Mouse (Mus musculus) heart, adult 2 months (tissue): Measurements from ENCODE around the gene Nt5dc3. TPM values are rescaled to one million over a fixed set of nuclear protein-coding genes. Genes with fewer than 3 reads are reported as not detected.
A peak's percentile ranks its signal among the peaks of the same experiment; 100 is the strongest.

Experiments used
- DNase-seq, 2 experiments: peaks; one replicate each; pipeline ENCODE4 v3.0.0; 2021
- H3K27ac ChIP-seq: fragments of 200-600 bp; 2 replicates; pipeline ENCODE4 v1.8.1; 2022
- H3K27me3 ChIP-seq: fragments of 200-500 bp; 2 replicates; pipeline ENCODE4 v1.6.1; 2012; ENCODE audit warnings: mild to moderate bottlenecking, low read length, inconsistent platforms, mixed read lengths; ENCODE audit not compliant: control insufficient read depth, insufficient read depth
- H3K36me3 ChIP-seq: fragments of 200-500 bp; 2 replicates; pipeline ENCODE4 v1.6.1; 2012; ENCODE audit warnings: low read length, inconsistent platforms; ENCODE audit not compliant: control insufficient read depth, insufficient read depth
- H3K4me1 ChIP-seq: fragments of 200-500 bp; 2 replicates; pipeline ENCODE4 v1.6.1; 2011; ENCODE audit warnings: low read length; ENCODE audit not compliant: control insufficient read depth, insufficient read depth
- H3K4me3 ChIP-seq: fragments of 200-600 bp; 2 replicates; pipeline ENCODE4 v1.8.1; 2022
- H3K79me2 ChIP-seq: fragments of 200-500 bp; replicated peaks from 2 replicates; pipeline ENCODE4 v1.6.1; 2012; ENCODE audit warnings: mild to moderate bottlenecking, inconsistent platforms, low read length, moderate library complexity, mixed read lengths; ENCODE audit not compliant: control insufficient read depth, insufficient read depth
- H3K9ac ChIP-seq: fragments of 200-500 bp; 2 replicates; pipeline ENCODE4 v1.6.1; 2012; ENCODE audit warnings: low read depth, mild to moderate bottlenecking, control low read depth, inconsistent platforms, low read length, mixed read lengths
- CTCF ChIP-seq: fragments of 200-600 bp; IDR thresholded peaks from 2 replicates; pipeline ENCODE4 v1.8.1; 2022; ENCODE audit warnings: antibody characterized with exemption, mild to moderate bottlenecking, moderate library complexity
- EP300 ChIP-seq: fragments of 200-500 bp; IDR thresholded peaks from 2 replicates; pipeline ENCODE4 v1.6.1; 2011; ENCODE audit warnings: low read depth, low read length, control low read depth; ENCODE audit not compliant: insufficient read depth
- POLR2A ChIP-seq: fragments of 200-500 bp; IDR thresholded peaks from 2 replicates; pipeline ENCODE4 v1.6.1; 2011; ENCODE audit warnings: mild to moderate bottlenecking, low read depth, low read length, control low read depth; ENCODE audit not compliant: insufficient read depth
- WGBS: fragments of 180-500 bp; shearing (Covaris S2); methylation state at CpG from one replicate; pipeline ENCODE4 v1.1.7; 2018; 5-methylcytosine and 5-hydroxymethylcytosine counted together
- intact Hi-C: fragments of 180-260 bp; cut with DNase I; formaldehyde crosslinking; loops from one replicate; pipeline ENCODE4 v1.15.1; 2025
- polyA plus RNA-seq: library from polyadenylated mRNA; depleted of rRNA; stranded (reverse); fragments of >200 nt; gene quantifications from 2 replicates; pipeline ENCODE4 v1.2.3, GENCODE M21; 2012
- total RNA-seq, 2 experiments: library from RNA; stranded (reverse); gene quantifications; 2 replicates each; pipeline ENCODE4 v1.2.3; 2021

Nt5dc3 gene
- total and polyA plus RNA-seq, 3 experiments, result 25.3 to 36.6 (median 33.9) TPM

DNA sequence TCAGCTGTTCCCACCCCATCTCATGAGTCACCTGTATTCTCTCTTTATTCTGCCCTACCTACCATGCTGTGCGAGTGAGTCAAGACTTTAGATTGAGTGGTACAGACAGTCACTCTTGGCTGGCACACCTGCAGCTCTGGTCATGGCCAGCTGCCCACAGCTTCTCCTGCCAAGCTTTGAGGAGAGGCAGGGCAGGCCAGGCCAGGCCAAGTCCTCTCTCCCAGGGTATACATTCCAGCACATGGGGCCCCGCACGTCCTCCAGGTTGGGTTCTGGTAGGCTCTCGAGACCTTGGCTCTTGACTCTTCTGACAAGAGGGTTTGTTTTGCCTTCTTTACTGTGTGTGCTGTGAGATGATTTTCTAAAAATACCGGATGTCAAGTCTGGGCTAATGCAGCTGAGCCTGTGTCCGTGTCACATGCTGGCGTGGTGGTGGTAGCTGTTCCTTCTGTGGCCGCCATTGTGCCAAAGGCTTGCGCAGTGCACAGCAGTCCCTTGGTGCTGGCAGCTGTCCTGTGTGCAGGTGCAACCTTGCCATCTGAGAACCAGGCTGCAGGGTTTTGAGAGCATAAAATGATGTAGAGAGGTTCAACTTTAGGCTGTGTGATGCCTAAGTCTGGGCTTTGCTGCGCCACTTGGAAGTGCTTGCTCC lies 47.2 kb downstream of the Nt5dc3 start:
- 60% methylated on average over 10 of the region's 10 CpGs for WGBS
- H3K27me3 ChIP-seq, result no peaks in the 10 kb centered on the region
- H3K9ac ChIP-seq, result no peak overlapping the region
- intact Hi-C loops, result no loop called here
- peaks cover 3% of the 10 kb centered on the region; the same call in 1 of the 2 replicates for H3K36me3 ChIP-seq
- no peaks in the 10 kb centered on the region for H3K79me2 ChIP-seq
- DNase-seq, result peak; percentile 78 to 87
- H3K27ac ChIP-seq, result peak overlapping the region; percentile 85
- H3K4me3 ChIP-seq, result no peak overlapping the region
- H3K4me1 ChIP-seq, result no peaks in the 10 kb centered on the region; the same call in 1 of the 2 replicates
- TF ChIP-seq EP300 (peak; percentile 53; the same call in 1 of the 2 replicates), POLR2A (no peak)

DNA sequence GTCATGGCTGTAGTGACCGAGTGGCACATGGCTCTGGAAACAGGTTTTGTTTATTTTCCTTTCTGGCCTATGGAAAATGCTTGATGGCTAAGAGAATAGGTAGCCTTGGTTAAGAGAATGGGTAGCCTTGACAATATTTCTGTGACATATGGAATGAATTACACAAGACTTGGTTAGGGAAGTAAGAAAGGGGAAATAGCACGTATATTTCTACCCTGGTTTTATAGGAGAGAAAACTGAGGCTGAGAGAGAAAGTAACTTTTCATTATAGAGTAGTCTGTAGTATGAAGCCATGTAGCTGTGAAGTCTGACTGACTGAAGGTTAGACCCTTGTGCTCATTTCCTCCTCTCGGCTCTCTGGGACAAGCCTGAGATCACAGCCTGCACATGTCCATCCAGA lies 48.1 kb downstream of the Nt5dc3 start:
- H3K9ac ChIP-seq, result no peak overlapping the region
- peak overlapping the region; percentile 85 for H3K27ac ChIP-seq
- no peak for DNase-seq
- no peak overlapping the region for H3K4me3 ChIP-seq
- H3K4me1 ChIP-seq, result no peaks in the 10 kb centered on the region; the same call in 1 of the 2 replicates
- WGBS, result 75% methylated on average over 3 of the region's 3 CpGs
- H3K36me3 ChIP-seq, result peaks cover 3% of the 10 kb centered on the region; the same call in 1 of the 2 replicates
- TF ChIP-seq CTCF (no peak), EP300 (no peak), POLR2A (no peak)
- intact Hi-C loops, result no loop called here
- no peaks in the 10 kb centered on the region for H3K27me3 ChIP-seq
- no peaks in the 10 kb centered on the region for H3K79me2 ChIP-seq

DNA sequence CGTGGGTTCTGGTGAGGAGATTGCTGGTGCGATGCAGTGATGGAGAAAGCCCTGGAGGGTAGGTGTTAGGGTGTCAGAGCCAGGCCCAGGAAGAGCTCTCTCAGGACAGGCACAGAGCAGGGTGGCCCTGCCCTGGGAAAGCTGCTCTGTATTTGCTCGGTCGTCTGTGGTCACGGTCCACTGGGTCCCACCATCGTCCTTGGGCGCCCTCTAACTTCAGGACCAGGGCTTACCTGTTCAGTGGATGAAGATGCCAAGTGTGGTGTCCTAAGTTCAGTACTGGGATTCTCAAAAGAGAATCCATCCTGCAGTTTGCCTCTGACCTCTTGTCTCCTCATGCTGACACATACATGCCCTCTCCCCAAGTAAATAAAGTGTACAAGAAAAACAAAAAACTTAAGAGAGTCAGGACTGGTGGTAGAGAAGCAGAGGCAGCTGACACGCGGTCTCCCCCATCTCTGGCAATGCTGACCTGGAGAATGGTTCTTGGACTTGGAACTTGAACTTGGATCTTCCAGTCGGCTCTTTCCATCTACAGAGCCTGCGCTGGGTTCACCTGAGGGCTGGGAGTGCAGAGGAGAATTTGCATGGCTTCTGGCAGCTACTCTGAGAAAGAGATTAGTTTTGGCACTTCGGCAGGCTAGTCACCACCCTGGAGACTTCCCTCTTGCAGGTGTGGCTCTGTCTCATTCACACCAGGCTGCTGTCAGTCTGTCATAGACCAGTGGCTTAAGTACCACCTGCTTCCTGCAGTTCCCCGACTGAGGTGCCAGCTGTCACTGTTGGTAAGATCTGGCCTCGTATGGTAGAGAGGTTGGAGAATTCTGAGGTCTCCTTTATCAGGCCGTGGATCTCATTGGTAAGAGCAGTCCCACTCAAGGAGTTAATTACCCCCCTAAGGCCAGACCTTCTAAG lies 49.7 kb downstream of the Nt5dc3 start:
- no peak for TF ChIP-seq EP300
- TF ChIP-seq CTCF, result no peak
- TF ChIP-seq POLR2A, result no peak
- Histone ChIP-seq H3K36me3 (peaks cover 3% of the 10 kb centered on the region; the same call in 1 of the 2 replicates), H3K4me1 (no peaks in the 10 kb centered on the region; the same call in 1 of the 2 replicates), H3K27ac (no peak overlapping the region), H3K79me2 (no peaks in the 10 kb centered on the region), H3K27me3 (no peaks in the 10 kb centered on the region), H3K9ac (no peak overlapping the region), H3K4me3 (no peak overlapping the region)
- 83% methylated on average over 15 of the region's 15 CpGs for WGBS
- intact Hi-C loops, result no loop called here
- DNase-seq, result no peak

DNA sequence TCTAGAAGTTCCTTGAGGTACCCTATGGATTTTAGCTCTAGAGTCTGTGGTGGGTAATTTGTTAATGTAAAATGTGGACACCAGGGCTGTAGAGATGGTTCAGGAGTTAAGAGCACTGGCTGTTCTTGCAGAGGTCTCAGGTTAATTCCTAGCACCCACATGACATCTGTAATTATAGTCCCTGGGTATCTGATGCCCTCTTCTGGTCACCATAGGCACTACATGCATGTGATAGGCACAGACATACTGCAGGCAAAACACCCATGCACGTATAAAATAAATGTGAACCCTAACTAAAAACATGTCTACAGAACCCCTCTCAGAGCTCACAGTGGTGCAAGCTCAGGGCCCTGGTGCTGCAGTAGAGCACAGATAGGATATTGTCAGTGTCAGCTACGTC lies 50.7 kb downstream of the Nt5dc3 start:
- no peak for DNase-seq
- Histone ChIP-seq H3K36me3 (peaks cover 3% of the 10 kb centered on the region; the same call in 1 of the 2 replicates), H3K27ac (no peak overlapping the region), H3K4me1 (no peaks in the 10 kb centered on the region; the same call in 1 of the 2 replicates), H3K9ac (no peak overlapping the region), H3K4me3 (no peak overlapping the region), H3K27me3 (no peaks in the 10 kb centered on the region), H3K79me2 (no peaks in the 10 kb centered on the region)
- peak; percentile 60 for TF ChIP-seq CTCF
- TF ChIP-seq POLR2A, result no peak
- WGBS, result 98% methylated on average over 2 of the region's 2 CpGs
- intact Hi-C loops, result no loop called here

DNA sequence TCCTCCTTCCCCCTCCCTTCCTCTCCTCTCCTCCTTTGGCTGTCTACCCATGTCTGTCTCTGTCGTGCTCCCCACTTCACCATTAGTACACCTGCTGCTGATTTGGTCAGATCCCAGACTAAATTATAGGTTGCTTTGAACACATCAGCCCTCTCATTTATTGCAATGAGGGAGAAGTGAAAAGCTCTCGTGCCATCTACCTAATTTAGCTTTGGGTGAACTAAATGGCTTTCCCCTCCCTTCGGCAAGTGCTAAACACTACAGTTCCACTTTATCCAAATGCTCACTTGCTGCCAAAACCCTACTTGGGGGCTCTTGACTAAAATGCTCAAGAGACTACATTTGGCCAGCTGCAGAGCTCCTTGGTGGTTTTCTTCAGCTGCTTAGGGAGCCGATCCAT lies 58.0 kb downstream of the Nt5dc3 start:
- intact Hi-C loops, result loop anchor here (5.0 kb wide), 1 partner anchor 139 kb away; no protein-coding TSS in a partner anchor
- no peak overlapping the region for H3K9ac ChIP-seq
- no peaks in the 10 kb centered on the region for H3K27me3 ChIP-seq
- no peaks in the 10 kb centered on the region for H3K79me2 ChIP-seq
- no peak for TF ChIP-seq CTCF
- TF ChIP-seq POLR2A, result no peak
- TF ChIP-seq EP300, result no peak
- 80% methylated on average over 4 of the region's 4 CpGs for WGBS
- H3K36me3 ChIP-seq, result no peaks in the 10 kb centered on the region
- DNase-seq, result no peak
- no peaks in the 10 kb centered on the region for H3K4me1 ChIP-seq
- no peak overlapping the region for H3K27ac ChIP-seq
- no peak overlapping the region for H3K4me3 ChIP-seq

DNA sequence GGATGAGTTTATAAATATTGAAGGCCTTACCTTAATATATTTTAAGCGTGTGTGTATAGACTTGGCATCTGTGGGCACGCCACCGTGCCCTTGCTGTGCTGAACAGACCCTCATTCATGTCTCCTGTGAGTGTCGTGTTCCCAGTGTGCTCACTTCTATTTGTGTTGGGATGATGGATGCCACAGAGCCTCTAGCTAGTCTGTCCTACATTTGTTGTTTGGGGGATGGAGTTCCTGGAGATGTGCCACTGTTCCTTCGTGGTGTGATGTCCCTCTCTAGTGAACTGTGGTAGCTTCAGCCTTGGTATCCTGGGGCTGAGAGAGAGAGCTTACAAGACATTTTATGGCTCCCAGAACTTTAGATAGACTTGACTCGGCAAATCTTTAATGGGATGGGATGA lies 60.0 kb downstream of the Nt5dc3 start:
- Histone ChIP-seq H3K4me3 (no peak overlapping the region), H3K9ac (no peak overlapping the region), H3K79me2 (no peaks in the 10 kb centered on the region), H3K4me1 (no peaks in the 10 kb centered on the region), H3K27ac (no peak overlapping the region), H3K27me3 (no peaks in the 10 kb centered on the region), H3K36me3 (no peaks in the 10 kb centered on the region)
- TF ChIP-seq EP300 (no peak), POLR2A (no peak), CTCF (no peak)
- DNase-seq, result no peak
- intact Hi-C loops, result loop anchor here (5.0 kb wide), 1 partner anchor 142 kb away; no protein-coding TSS in a partner anchor
- WGBS, result 92% methylated on average over 6 of the region's 6 CpGs
